Mouse (Mus musculus) brain, embryonic 14.5 days (tissue): ENCODE measurements around the gene Hacd4.

ENCODE experiments used
- CTCF ChIP-seq: fragments of 200-500 bp; IDR thresholded peaks from 2 replicates; pipeline ENCODE4 v1.5.1; 2012; ENCODE audit warnings: inconsistent platforms, mild to moderate bottlenecking, moderate library complexity, borderline replicate concordance; ENCODE audit not compliant: insufficient read depth, insufficient read length; ENCODE audit errors: extremely low read depth
- POLR2A ChIP-seq: fragments of 200-500 bp; IDR thresholded peaks from 2 replicates; pipeline ENCODE4 v1.6.1; 2012; ENCODE audit warnings: mild to moderate bottlenecking, inconsistent platforms, borderline replicate concordance; ENCODE audit not compliant: poor library complexity, insufficient read depth, insufficient read length, severe bottlenecking; ENCODE audit errors: extremely low read depth

GRCm38 (mm10) chr4:88409279-88409678, 29.4 kb downstream of the Hacd4 start:
- TF ChIP-seq POLR2A (no peak), CTCF (no peak)
